Mouse (Mus musculus) brown adipose tissue, adult 24 weeks (tissue): ENCODE results near the gene Fermt1. TPM values are rescaled to one million over a fixed set of nuclear protein-coding genes. Genes with fewer than 3 reads are reported as not detected.

Experiments
- H3K27ac ChIP-seq: fragments of 200-500 bp; replicated peaks from 2 replicates; pipeline ENCODE4 v1.5.1; 2012; ENCODE audit warnings: low read depth, mild to moderate bottlenecking, low read length
- H3K4me1 ChIP-seq: fragments of 200-500 bp; 2 replicates; pipeline ENCODE4 v1.6.1; 2012; ENCODE audit warnings: low read length, mixed read lengths; ENCODE audit not compliant: control insufficient read depth, insufficient read depth, insufficient read length
- H3K4me3 ChIP-seq: fragments of 200-500 bp; 2 replicates; pipeline ENCODE4 v1.5.1; 2012; ENCODE audit warnings: low read depth, mild to moderate bottlenecking, low read length, moderate library complexity; ENCODE audit not compliant: insufficient read depth
- polyA plus RNA-seq: library from polyadenylated mRNA; stranded (reverse); fragments of >200 nt; gene quantifications from 2 replicates; pipeline ENCODE4 v1.2.4, GENCODE M21; 2012; ENCODE audit not compliant: missing spikeins, insufficient read depth, insufficient read length

Fermt1 gene
- not detected in 2 replicates for polyA plus RNA-seq

DNA sequence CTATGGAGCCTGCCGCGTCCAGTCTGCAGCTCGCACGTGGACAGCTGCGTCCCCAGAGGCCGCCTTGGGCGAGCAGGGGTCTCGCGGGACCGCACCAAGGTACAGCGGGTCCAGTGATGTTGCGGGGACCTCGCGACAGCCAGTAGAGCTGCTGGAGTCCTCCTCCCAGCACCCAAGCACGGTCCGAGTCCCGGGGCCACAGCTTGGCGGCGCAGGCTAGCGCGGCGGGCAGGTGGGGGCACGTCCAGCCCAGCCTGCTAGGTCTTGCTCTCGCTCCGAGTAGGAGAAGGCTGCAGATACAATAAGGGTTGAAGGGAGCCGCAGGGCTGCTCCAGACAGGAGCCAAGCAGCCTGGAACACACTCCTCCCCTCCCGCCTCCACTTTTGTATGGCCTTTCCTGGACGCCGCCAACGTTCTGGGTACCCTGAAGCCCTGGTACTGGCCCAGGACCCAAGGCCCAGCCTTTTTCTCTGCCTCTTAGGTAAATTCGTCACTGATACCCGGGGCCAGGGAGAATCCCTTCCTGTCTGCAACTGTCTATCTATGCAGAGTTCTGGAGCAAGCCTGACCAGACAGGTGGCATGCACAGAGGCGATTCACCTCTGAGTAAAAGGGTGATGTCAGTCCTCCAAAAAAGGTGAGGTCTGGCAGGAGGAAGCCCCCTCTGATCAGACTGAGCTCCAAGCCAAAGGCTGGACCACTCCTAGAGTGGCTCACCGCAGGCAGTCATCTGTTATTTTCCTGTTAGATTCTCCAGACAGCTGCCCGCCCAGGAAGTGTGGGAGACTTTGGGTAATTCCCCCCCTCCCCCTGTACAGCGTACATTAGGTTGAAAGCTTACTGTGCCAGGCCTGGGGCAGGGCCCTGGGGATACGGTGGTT is at the start of gene Fermt1:
Gene Fermt1 (minus strand): TSS at position 581 of the 882 bp plus-strand sequence.
- H3K4me1 ChIP-seq = no peaks in the 10 kb centered on the region
- H3K4me3 ChIP-seq = no peak within 1 kb of the TSS
- no peak within 1 kb of the TSS for H3K27ac ChIP-seq

- Histone ChIP-seq H3K27ac (no peak overlapping the region), H3K4me3 (no peak overlapping the region), H3K4me1 (no peaks in the 10 kb centered on the region)
Measured at GRCm38 (mm10) chr2:132992659-132993531, 47.2 kb upstream of the Fermt1 start.

- no peaks in the 10 kb centered on the region for H3K4me1 ChIP-seq
- no peak overlapping the region for H3K4me3 ChIP-seq
- no peak overlapping the region for H3K27ac ChIP-seq
Measured at GRCm38 (mm10) chr2:132989778-132990564, 44.3 kb upstream of the Fermt1 start.

GRCm38 (mm10) chr2:132973346-132973745 is 27.6 kb upstream of the Fermt1 start:
- no peak overlapping the region for H3K4me3 ChIP-seq
- H3K4me1 ChIP-seq = no peaks in the 10 kb centered on the region
- no peak overlapping the region for H3K27ac ChIP-seq

DNA sequence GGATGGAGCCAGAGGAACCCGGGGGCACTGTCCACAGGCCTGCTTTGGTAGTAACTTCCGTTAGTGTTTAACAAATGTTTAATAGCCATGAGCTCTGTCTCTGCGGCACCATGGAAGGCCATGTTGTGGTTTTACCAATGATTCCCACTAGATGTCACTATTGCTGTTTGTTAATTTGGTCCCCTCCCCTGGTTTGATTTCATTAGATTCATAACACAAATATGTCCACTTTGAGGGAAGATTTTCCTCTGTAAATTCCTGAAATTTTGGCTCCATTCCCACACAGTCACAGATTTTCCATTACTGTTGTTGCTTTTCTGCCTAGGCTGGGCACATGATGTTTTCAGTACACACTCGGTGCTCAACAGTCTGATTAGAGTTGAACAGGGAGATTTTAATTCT is 25.1 kb upstream of the Fermt1 start:
- Histone ChIP-seq H3K4me1 (no peaks in the 10 kb centered on the region), H3K27ac (no peak overlapping the region), H3K4me3 (no peak overlapping the region)

GRCm38 (mm10) chr2:132957786-132958185 is 12.1 kb upstream of the Fermt1 start:
- Histone ChIP-seq H3K4me3 (no peak overlapping the region), H3K4me1 (no peaks in the 10 kb centered on the region)

DNA sequence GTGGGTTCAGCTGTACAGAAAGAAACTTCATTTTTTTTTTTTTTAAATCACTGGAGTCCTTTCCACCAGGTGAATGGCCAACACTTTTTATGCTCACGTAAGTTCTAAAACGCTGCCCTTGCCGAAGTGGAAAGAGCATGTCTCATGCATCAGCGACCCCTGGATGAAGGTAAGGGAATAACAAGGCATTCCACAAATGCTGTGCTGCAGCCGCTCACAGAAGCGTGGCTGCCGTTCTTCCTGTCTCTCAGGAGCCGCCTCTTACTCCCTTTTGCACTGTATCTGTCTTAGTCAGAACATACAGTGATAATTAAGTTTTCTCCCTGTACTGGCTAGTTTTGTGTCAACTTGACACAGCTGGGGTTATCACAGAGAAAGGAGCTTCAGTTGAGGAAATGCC is 6.5 kb upstream of the Fermt1 start:
- Histone ChIP-seq H3K27ac (no peak overlapping the region), H3K4me3 (no peak overlapping the region), H3K4me1 (no peaks in the 10 kb centered on the region)

More at GRCm38 (mm10) chr2:132957786-132958185, 12.1 kb upstream of the Fermt1 start:
- no peak overlapping the region for H3K27ac ChIP-seq

- no peak overlapping the region for H3K27ac ChIP-seq
- H3K4me1 ChIP-seq = no peaks in the 10 kb centered on the region
Measured at GRCm38 (mm10) chr2:132948174-132948573, 2.5 kb upstream of the Fermt1 start.

GRCm38 (mm10) chr2:132946976-132947375 is 1.3 kb upstream of the Fermt1 start:
- Histone ChIP-seq H3K27ac (no peak overlapping the region), H3K4me1 (no peaks in the 10 kb centered on the region), H3K4me3 (no peak overlapping the region)

More at GRCm38 (mm10) chr2:132948174-132948573, 2.5 kb upstream of the Fermt1 start:
- no peak overlapping the region for H3K4me3 ChIP-seq

- H3K27ac ChIP-seq = no peak overlapping the region
- H3K4me3 ChIP-seq = no peak overlapping the region
- H3K4me1 ChIP-seq = no peaks in the 10 kb centered on the region
Measured at GRCm38 (mm10) chr2:132944711-132945325, 888 bp downstream of the Fermt1 start.

DNA sequence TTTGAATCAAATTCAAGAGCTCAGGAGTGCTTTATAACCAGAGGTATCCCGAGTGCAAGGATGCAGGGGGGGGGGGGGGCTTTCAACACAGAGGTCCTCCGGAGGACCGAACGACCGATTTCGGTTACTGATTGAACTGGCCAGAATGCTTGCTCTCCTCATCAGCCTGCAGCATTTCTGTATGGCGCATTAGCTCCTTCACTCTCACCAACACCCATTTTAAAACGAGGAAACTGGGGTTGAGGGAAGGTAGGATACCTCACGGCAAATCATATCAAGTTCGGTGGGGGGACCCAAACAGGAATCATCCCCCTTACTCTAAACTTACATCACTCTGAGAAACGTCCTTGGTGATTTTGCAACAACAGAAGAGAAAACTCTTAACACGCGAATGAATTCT is 1.7 kb downstream of the Fermt1 start:
- Histone ChIP-seq H3K27ac (no peak overlapping the region), H3K4me1 (no peaks in the 10 kb centered on the region), H3K4me3 (no peak overlapping the region)

DNA sequence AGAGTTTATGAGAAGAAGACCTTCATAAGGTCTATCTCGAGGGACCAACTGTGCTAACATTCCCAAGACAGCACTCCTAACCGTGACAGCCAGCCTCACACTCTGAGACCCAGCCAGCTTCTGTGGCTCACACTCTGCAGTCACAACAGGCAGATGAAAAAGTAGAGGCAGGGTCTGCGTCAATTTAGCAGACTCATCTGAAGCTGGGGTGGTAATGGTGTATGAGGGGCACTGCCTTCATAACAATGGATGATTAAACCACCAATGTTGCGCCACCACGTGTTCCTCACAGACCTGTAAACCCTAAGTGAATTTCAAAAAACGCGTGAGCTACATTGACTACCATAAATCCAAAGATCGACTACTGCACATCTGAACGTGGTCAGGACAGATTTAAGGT is 2.1 kb downstream of the Fermt1 start:
- Histone ChIP-seq H3K4me1 (no peaks in the 10 kb centered on the region), H3K27ac (no peak overlapping the region), H3K4me3 (no peak overlapping the region)

DNA sequence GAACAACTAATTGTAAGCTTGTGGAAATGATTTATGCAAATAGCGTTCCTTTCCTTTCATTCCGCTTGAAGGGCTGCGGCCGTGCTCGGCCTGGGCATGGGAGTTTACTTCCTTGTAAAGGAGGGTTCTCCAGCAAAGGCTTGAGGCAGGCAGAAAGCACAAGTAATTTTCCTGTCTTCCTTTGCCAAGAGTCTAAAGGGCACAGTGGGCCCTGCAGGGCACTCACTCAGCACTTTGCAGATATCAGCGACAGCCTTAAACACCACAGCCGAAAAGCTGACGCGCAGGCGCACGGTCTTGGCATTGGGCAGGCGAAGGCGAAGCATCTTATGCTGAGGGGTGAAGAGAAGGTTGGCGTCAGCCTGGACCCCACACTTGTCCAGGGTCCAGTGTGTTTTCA is 6.7 kb downstream of the Fermt1 start:
- Histone ChIP-seq H3K4me1 (no peaks in the 10 kb centered on the region), H3K4me3 (no peak overlapping the region), H3K27ac (no peak overlapping the region)

DNA sequence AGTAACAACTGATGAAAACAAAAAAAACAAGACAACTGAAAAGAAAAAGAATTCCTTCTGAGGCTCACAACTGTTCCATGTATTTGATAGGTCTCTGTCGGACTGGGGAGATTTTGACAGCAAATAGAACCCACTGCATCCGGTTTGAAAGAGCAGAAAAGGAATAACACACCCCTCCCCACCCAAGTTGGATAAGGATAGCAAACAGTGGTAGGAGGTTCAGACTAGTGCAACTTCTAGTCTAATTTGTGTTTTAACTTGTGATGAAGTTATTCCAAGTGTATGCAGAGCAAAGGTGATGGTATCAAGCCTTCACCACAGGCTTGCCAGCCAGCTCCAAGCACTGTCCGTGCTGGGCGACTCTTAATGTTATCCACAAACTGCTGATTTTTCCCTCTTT is 9.5 kb downstream of the Fermt1 start:
- H3K4me1 ChIP-seq = no peaks in the 10 kb centered on the region
- H3K4me3 ChIP-seq = no peak overlapping the region
- H3K27ac ChIP-seq = no peak overlapping the region
